Mouse (Mus musculus) regulatory T cell (primary cell): ENCODE results near the gene Plekhn1.

Experiments
- in situ Hi-C: fragments of 300-600 bp; cut with MboI, MseI; formaldehyde crosslinking; loops from one replicate; pipeline ENCODE4 v1.15.1; 2025; ENCODE audit warnings: high pct_unique_total_duplicates

The Plekhn1 gene

GRCm38 (mm10) chr4:156234701-156235213 lies at the start of gene Plekhn1:
TSS of gene Plekhn1 (minus strand) at chr4:156234857.
- in situ Hi-C loops: no loop called here

GRCm38 (mm10) chr4:156255078-156255839 lies 20.6 kb upstream of the Plekhn1 start, which contains the start of gene Samd11:
TSS of gene Samd11 (minus strand) at chr4:156255657.
- in situ Hi-C loops: no loop called here

GRCm38 (mm10) chr4:156254361-156255077 lies 19.9 kb upstream of the Plekhn1 start:
- in situ Hi-C loops: no loop called here

- in situ Hi-C loops: no loop called here
Measured at GRCm38 (mm10) chr4:156253043-156253442, 18.4 kb upstream of the Plekhn1 start.

GRCm38 (mm10) chr4:156252619-156253018 lies 18.0 kb upstream of the Plekhn1 start:
- in situ Hi-C loops: no loop called here

- in situ Hi-C loops: no loop called here
Measured at GRCm38 (mm10) chr4:156252140-156252539, 17.5 kb upstream of the Plekhn1 start.

- in situ Hi-C loops: no loop called here
Measured at GRCm38 (mm10) chr4:156251081-156251480, 16.4 kb upstream of the Plekhn1 start.

GRCm38 (mm10) chr4:156249567-156249966 lies 14.9 kb upstream of the Plekhn1 start:
- in situ Hi-C loops: loop anchor here (5.0 kb wide), 1 partner anchor 93 kb away; no protein-coding TSS in a partner anchor

- in situ Hi-C loops: no loop called here
Measured at GRCm38 (mm10) chr4:156236651-156237447, 2.2 kb upstream of the Plekhn1 start.

GRCm38 (mm10) chr4:156235808-156236533 lies 1.3 kb upstream of the Plekhn1 start, which contains the start of gene Noc2l:
TSS of gene Noc2l (plus strand) at chr4:156236010.
- in situ Hi-C loops: no loop called here

GRCm38 (mm10) chr4:156235360-156235770 lies 708 bp upstream of the Plekhn1 start:
- in situ Hi-C loops: no loop called here

- in situ Hi-C loops: no loop called here
Measured at GRCm38 (mm10) chr4:156234021-156234501, 596 bp downstream of the Plekhn1 start.

- in situ Hi-C loops: no loop called here
Measured at GRCm38 (mm10) chr4:156228393-156229024, 6.1 kb downstream of the Plekhn1 start.

GRCm38 (mm10) chr4:156227752-156228392 lies 6.8 kb downstream of the Plekhn1 start:
- in situ Hi-C loops: no loop called here

- in situ Hi-C loops: no loop called here
Measured at GRCm38 (mm10) chr4:156224276-156224675, 10.4 kb downstream of the Plekhn1 start.

GRCm38 (mm10) chr4:156219936-156220335 lies 14.7 kb downstream of the Plekhn1 start:
- in situ Hi-C loops: no loop called here

GRCm38 (mm10) chr4:156217838-156218237 lies 16.8 kb downstream of the Plekhn1 start:
- in situ Hi-C loops: no loop called here

GRCm38 (mm10) chr4:156217022-156217669 lies 17.5 kb downstream of the Plekhn1 start:
- in situ Hi-C loops: no loop called here

GRCm38 (mm10) chr4:156216196-156216595 lies 18.5 kb downstream of the Plekhn1 start:
- in situ Hi-C loops: no loop called here
